ENCODE assay signal across 24 mouse cellular contexts in the genomic region with DNA sequence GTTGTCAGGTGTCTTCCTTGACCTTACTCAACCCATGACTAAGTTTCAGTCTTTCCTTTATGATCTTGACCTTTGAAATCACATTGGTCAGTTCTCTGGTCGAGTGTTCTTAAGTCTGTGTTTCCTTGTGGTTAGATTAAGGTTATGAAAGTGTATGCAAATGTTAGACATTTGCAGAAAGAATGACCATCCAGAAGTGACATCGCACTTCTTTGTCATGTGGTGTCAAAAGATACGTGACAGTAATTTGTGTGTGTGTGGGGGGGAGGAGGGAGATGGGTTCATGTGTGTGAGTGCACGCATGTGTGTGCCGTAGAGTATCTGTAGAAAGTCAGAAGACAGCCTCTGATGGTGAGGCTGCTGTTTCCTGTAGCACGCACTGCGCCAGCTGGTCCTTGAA.
"Had no signal": no experiment of that assay in that cellular context is flagged by ENCODE, and none has a peak within 500 bp of the region (broad histone marks: within the 10 kb centered on the region; RNA-seq: fewer than 3 reads in every experiment).

No protein-coding gene starts in this region.

- H3K27me3 ChIP-seq: heart, embryonic 12.5 days; hindbrain, embryonic 12.5 days; limb, embryonic 12.5 days; liver, embryonic 13.5 days; liver, embryonic 15.5 days had no signal

- H3K36me3 ChIP-seq: heart, embryonic 12.5 days; hindbrain, embryonic 10.5 days; hindbrain, embryonic 12.5 days; limb, embryonic 10.5 days; liver, embryonic 13.5 days; liver, embryonic 15.5 days had no signal

- H3K4me3 ChIP-seq: gastrocnemius, adult 2 months; heart, embryonic 12.5 days; hindbrain, embryonic 10.5 days; hindbrain, embryonic 12.5 days; left cerebral cortex, adult 2 months; limb, embryonic 10.5 days; limb, embryonic 12.5 days; liver, embryonic 13.5 days; liver, embryonic 15.5 days had no signal

- ATAC-seq: hindbrain, embryonic 16.5 days; inflammation-experienced regulatory T-cells, adult 6 months; intestine, postnatal 0 days had no signal

- H3K9me3 ChIP-seq: heart, embryonic 12.5 days; hindbrain, embryonic 10.5 days; hindbrain, embryonic 12.5 days; limb, embryonic 10.5 days; limb, embryonic 12.5 days; liver, embryonic 13.5 days; liver, embryonic 15.5 days had no signal

- H3K4me1 ChIP-seq: heart, embryonic 12.5 days; liver, embryonic 13.5 days; liver, embryonic 15.5 days had no signal

- H3K9ac ChIP-seq: heart, embryonic 12.5 days; hindbrain, embryonic 12.5 days; hindbrain, embryonic 14.5 days; limb, embryonic 12.5 days; liver, embryonic 13.5 days; liver, embryonic 15.5 days had no signal

- DNase-seq: gastrocnemius, adult 2 months; gastrocnemius, postnatal 10 days; gastrocnemius, postnatal 25 days; heart, postnatal 10 days; heart, postnatal 4 days; kidney, adult 18-20 months; kidney, adult 8-10 months; kidney, postnatal 10 days; kidney, postnatal 25 days; kidney, postnatal 4 days; liver; liver, embryonic 13.5 days had no signal

- H3K27ac ChIP-seq: gastrocnemius, adult 2 months; hindbrain, embryonic 10.5 days; hindbrain, embryonic 12.5 days; hindbrain, embryonic 14.5 days; left cerebral cortex, adult 2 months; limb, embryonic 10.5 days; limb, embryonic 12.5 days; liver, embryonic 13.5 days; liver, embryonic 15.5 days had no signal

- H3K4me2 ChIP-seq: heart, embryonic 12.5 days; hindbrain, embryonic 12.5 days; hindbrain, embryonic 14.5 days; limb, embryonic 12.5 days; liver, embryonic 11.5 days; liver, embryonic 13.5 days; liver, embryonic 15.5 days had no signal
